Mouse (Mus musculus): ENCODE measurements around the gene Fndc1.

Fndc1 gene

DNA sequence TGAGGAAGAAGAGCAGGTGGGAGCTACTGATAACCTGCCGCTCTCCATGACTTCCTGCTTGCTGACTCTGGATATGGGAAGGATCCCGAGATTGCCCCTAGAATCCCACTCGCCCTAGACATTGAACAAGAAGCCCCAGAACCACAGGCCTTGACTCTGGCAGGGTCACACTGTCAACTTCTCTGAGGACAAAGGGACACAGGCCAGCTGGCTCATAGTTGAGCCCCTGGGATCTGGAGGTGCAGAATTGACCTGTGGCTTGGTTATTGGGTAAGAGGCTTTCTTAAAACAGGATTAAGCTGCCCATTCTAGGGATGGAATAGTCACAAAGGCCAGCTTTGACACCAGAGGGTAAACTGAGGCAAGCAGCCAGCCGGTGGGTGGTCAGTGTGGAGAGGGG is 136.8 kb downstream of the Fndc1 start:
- no peak for DNase-seq (ENCODE audit: low read depth, low spot score)
